Mouse (Mus musculus) retina, embryonic 14.5 days (tissue): Measurements from ENCODE around the gene Pigv.
A peak's percentile ranks its signal among the peaks of the same experiment; 100 is the strongest.

Source experiments
- DNase-seq: peaks from one replicate; pipeline ENCODE4 v3.0.0-alpha.2; 2015; ENCODE audit warnings: low spot score

Pigv gene

GRCm38 (mm10) chr4:133645680-133646079, 26.8 kb downstream of the Pigv start:
- no peak for DNase-seq

DNA sequence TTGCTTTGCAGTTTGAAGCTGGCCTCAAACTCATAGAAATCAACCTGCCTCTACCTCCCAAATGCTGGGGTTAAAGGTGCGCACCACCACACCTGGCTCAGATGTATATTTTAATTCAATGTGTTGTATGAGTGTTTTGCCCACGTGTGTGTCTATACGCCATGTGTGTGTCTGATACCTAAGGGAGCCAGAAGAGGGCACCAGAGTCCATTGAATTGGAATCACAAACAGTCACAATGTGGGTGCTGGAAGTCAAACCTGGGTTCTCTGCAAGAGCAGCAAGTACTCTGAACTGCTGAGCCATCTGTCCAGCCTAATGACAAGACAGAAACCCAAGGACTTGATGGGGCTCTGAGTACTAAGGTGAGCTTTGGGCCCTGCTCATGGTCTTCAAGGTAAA, 27.3 kb downstream of the Pigv start:
- no peak for DNase-seq

DNA sequence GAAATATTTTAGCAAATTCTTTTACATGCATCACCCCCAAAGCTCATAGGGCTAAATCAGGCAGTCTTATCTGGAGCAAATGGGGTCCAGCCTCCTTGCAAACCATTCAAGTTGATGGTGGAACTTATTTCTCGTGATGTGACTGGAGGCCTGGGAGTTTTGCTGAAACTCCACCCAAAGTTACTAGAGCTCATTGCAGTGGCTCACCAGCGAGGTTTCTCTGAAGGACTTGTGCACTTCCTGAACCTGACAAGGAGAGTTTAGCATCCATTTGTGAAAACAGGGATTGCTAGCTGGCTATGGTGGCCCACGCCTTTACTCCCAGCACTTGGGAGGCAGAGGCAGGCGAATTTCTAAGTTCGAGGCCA, 38.4 kb downstream of the Pigv start:
- no peak for DNase-seq

- DNase-seq, result peak; percentile 90
These were observed 39.0 kb downstream of the Pigv start for GRCm38 (mm10) chr4:133633332-133634042.

- peak; percentile 59 for DNase-seq
These were observed 39.7 kb downstream of the Pigv start for GRCm38 (mm10) chr4:133632483-133633327.

- DNase-seq, result no peak
These were observed 40.6 kb downstream of the Pigv start for GRCm38 (mm10) chr4:133631769-133632411.

GRCm38 (mm10) chr4:133631071-133631768, 41.2 kb downstream of the Pigv start:
- no peak for DNase-seq

- no peak for DNase-seq
These were observed 42.0 kb downstream of the Pigv start for GRCm38 (mm10) chr4:133630326-133630920.

GRCm38 (mm10) chr4:133629191-133629590, 43.3 kb downstream of the Pigv start:
- DNase-seq, result no peak

DNA sequence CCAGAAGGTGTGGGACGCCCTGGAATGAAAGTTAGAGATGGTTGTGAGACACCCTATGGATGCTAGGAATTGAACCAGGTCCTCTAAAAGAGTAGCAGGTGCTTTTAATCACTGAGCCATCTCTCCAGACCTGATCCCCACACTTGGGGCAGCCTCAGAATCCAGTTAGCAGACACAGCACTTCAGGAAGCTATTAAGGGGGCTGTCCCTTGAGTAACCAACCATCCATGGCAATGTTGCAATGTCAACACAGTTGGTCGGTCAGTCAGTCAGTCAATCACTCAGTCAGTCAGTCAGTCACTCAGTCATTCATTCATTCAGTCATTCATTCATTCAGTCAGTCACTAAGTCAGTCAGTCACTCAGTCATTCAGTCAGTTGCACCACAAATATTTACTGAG, 43.9 kb downstream of the Pigv start:
- no peak for DNase-seq

- DNase-seq, result no peak
These were observed 45.4 kb downstream of the Pigv start for GRCm38 (mm10) chr4:133627039-133627438.

DNA sequence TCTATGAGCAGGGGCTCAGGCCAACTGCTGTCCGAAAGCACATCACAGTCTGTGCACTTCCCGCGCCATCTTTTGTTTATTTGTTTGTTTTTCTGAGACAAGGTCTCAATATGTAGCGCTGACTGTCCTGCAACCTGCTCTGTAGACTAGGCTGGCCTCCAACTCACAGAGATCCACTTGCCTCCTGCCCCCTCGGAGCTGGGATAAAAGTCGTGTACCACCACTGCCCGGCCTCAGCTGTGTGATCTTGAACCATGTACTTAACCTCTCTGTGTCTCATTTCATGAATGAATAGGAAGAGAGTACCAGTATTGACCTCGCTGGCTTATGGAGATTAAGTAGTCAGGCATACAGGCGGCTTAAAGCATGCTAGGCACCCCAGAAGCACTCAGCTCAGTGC, 45.8 kb downstream of the Pigv start:
- DNase-seq, result no peak

DNA sequence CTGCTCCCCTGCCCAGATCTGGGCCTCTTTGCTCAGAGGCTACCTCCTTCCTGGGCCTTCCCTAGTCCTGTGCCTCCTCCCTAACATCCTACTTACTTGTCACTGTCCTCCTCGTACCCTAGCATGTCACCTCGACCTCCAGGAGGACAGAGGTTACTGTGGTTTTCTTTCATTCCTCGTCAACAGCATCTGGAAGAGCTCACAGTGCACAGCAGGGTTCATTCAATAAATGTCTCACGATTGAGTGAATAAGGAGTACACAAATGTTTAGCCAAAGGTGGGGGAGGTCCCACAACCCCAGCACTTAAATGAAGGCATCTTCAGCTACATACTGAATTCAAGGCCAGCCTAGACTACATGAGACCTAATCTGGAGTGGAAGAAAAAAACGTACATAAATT, 46.2 kb downstream of the Pigv start:
- DNase-seq, result no peak

- DNase-seq, result no peak
These were observed 46.8 kb downstream of the Pigv start for GRCm38 (mm10) chr4:133625621-133626071.

- DNase-seq, result no peak
These were observed 47.6 kb downstream of the Pigv start for GRCm38 (mm10) chr4:133624830-133625229.

- DNase-seq, result no peak
These were observed 50.2 kb downstream of the Pigv start for GRCm38 (mm10) chr4:133622161-133622695.

DNA sequence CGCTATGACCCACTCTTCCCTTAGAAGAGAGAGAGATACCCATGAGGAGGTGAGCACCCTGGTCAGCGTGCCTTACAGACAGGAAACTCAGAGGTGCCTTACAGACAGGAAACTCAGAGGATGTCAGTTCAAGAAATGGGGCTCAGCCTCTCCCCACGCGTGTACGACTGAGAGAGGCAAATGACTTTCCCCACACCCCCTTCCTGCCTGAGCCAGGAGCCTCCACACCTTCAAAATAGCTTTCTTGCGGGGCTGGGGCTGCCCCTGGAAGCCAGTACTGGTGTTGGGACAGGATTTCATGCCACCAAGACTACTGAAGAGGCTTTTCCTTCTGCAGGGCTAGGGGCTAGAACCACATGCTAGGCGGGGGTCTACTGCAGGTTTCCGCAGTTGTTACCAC, 51.8 kb downstream of the Pigv start:
- no peak for DNase-seq

- no peak for DNase-seq
These were observed 52.8 kb downstream of the Pigv start for GRCm38 (mm10) chr4:133619473-133620136.

GRCm38 (mm10) chr4:133617936-133618335, 54.5 kb downstream of the Pigv start:
- DNase-seq, result no peak

DNA sequence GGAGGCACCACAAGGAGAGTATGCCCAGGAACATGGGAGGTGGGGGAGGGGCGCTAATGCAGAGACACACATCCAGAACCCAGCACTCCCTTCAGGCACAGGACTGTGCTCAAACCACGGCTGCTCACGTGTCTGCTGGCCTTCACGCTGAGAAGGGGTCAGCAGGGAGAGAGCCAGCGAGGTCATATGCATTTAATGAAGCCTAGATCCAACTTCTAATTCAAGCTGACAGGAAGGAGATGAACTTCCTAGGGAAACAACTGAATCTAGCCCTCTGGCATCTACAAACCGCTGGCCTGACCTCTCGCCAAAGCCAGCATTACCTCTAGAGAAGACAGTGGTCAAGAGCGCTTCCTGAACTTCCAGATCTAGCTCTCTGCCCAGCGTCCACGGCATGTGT, 57.0 kb downstream of the Pigv start:
- no peak for DNase-seq

DNA sequence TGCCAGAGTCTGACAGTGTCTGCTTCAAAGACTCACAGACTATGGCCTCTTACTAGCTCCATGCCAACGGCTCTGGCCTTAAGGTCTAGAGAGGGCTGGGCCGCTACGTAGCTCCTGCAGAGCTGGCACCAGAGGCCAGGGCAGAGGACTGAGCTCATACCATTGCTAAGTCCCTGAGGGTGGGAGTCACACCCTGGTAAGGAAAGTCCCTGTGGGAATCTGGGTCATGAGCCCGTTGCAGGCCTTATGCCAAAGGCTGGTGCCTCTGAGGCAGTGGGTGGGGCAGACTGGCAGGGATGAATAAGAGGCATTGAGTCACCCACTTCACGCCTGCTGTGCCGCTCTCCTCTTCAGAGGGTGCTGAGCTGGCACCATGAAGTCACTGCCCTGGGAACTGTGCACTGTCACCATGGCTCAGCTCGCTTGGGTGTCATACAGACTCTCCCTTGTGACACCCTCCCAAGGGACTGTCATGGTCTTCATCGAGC, 58.1 kb downstream of the Pigv start:
- DNase-seq, result no peak
